Mouse (Mus musculus): Measurements from ENCODE around the gene Cbln3.

Gene Cbln3

GRCm38 (mm10) chr14:55842794-55843193 lies 41.4 kb downstream of the Cbln3 start:
- no peak for DNase-seq

- no peak for DNase-seq
Measured at GRCm38 (mm10) chr14:55840853-55841366, 43.3 kb downstream of the Cbln3 start.

GRCm38 (mm10) chr14:55838740-55839139 lies 45.5 kb downstream of the Cbln3 start:
- DNase-seq, result no peak

- no peak for DNase-seq
Measured at GRCm38 (mm10) chr14:55838312-55838711, 45.9 kb downstream of the Cbln3 start.

- DNase-seq, result no peak
Measured at GRCm38 (mm10) chr14:55834808-55835533, 49.2 kb downstream of the Cbln3 start.

GRCm38 (mm10) chr14:55833126-55833525 lies 51.1 kb downstream of the Cbln3 start:
- DNase-seq, result no peak

GRCm38 (mm10) chr14:55830331-55830730 lies 53.9 kb downstream of the Cbln3 start:
- no peak for DNase-seq

GRCm38 (mm10) chr14:55829854-55830253 lies 54.3 kb downstream of the Cbln3 start:
- DNase-seq, result no peak
